Mouse (Mus musculus) neural tube, embryonic 11.5 days (tissue): ENCODE measurements around the gene Nlrp6. TPM values are rescaled to one million over a fixed set of nuclear protein-coding genes. Genes with fewer than 3 reads are reported as not detected.

Source experiments
- ATAC-seq: fragments of 200-750 bp; cut with Nextera tagmentation; 2 replicates; pipeline ENCODE4 v1.8.0; 2017; ENCODE audit warnings: moderate number of reproducible peaks, mild to moderate bottlenecking, moderate TSS enrichment, moderate library complexity; ENCODE audit not compliant: insufficient read depth, low FRiP score, low TSS enrichment
- DNase-seq: peaks from one replicate; pipeline ENCODE4 v3.0.0-alpha.2; 2015; ENCODE audit warnings: low spot score
- H3K27ac ChIP-seq: fragments of 300-500 bp; sonication (generic); 2 replicates; pipeline ENCODE4 v1.5.1; 2014; ENCODE audit warnings: low read depth, mild to moderate bottlenecking, low read length
- H3K27me3 ChIP-seq: fragments of 300-500 bp; sonication (generic); 2 replicates; pipeline ENCODE4 v1.6.1; 2014; ENCODE audit warnings: mild to moderate bottlenecking, low read length, mixed read lengths; ENCODE audit not compliant: control insufficient read depth, insufficient read depth
- H3K36me3 ChIP-seq: fragments of 300-500 bp; sonication (generic); 2 replicates; pipeline ENCODE4 v1.6.1; 2014; ENCODE audit warnings: mild to moderate bottlenecking, low read length, moderate library complexity, mixed read lengths; ENCODE audit not compliant: control insufficient read depth, insufficient read depth
- H3K4me1 ChIP-seq: fragments of 300-500 bp; sonication (generic); 2 replicates; pipeline ENCODE4 v1.6.1; 2014; ENCODE audit warnings: low read length, mixed read lengths; ENCODE audit not compliant: control insufficient read depth, insufficient read depth
- H3K4me2 ChIP-seq: fragments of 300-500 bp; sonication (generic); 2 replicates; pipeline ENCODE4 v1.6.1; 2014; ENCODE audit warnings: low read depth, mild to moderate bottlenecking, moderate library complexity
- H3K4me3 ChIP-seq: fragments of 300-500 bp; sonication (generic); 2 replicates; pipeline ENCODE4 v1.5.1; 2014; ENCODE audit warnings: low read depth, low read length
- H3K9ac ChIP-seq: fragments of 300-500 bp; sonication (generic); 2 replicates; pipeline ENCODE4 v1.6.1; 2014; ENCODE audit warnings: mild to moderate bottlenecking, low read length
- H3K9me3 ChIP-seq: fragments of 300-500 bp; sonication (generic); 2 replicates; pipeline ENCODE4 v1.6.1; 2016; ENCODE audit warnings: low read length; ENCODE audit not compliant: control insufficient read depth
- WGBS: fragments of 180-500 bp; shearing (Covaris S2); extraction: QIAGEN DNeasy Blood & Tissue Kit; methylation state at CpG from one replicate; pipeline ENCODE4 v1.1.7; 2014; 5-methylcytosine and 5-hydroxymethylcytosine counted together
- polyA plus RNA-seq: library from polyadenylated mRNA; unstranded; fragments of >200 nt; fragmentation: Nextera tagmentation; extraction: Ambion mirVana; gene quantifications from 2 replicates; pipeline ENCODE4 v1.2.1, GENCODE M21; 2014

Nlrp6 gene
- polyA plus RNA-seq, 1 experiment from 2014 or later, result 0.15 TPM

GRCm38 (mm10) chr7:140907131-140907530, 13.6 kb upstream of the Nlrp6 start:
- no peak overlapping the region for H3K4me2 ChIP-seq
- no peak for ATAC-seq
- no peaks in the 10 kb centered on the region for H3K36me3 ChIP-seq
- WGBS, result 87% methylated on average over 13 of the region's 13 CpGs
- no peak overlapping the region for H3K4me3 ChIP-seq
- no peak overlapping the region for H3K9ac ChIP-seq
- H3K27ac ChIP-seq, result no peak overlapping the region
- no peaks in the 10 kb centered on the region for H3K27me3 ChIP-seq
- H3K4me1 ChIP-seq, result no peaks in the 10 kb centered on the region
- no peaks in the 10 kb centered on the region for H3K9me3 ChIP-seq
- DNase-seq, result no peak

GRCm38 (mm10) chr7:140907697-140908096, 13.0 kb upstream of the Nlrp6 start:
- Histone ChIP-seq H3K9ac (no peak overlapping the region), H3K9me3 (no peaks in the 10 kb centered on the region), H3K4me3 (no peak overlapping the region), H3K4me2 (no peak overlapping the region), H3K36me3 (no peaks in the 10 kb centered on the region), H3K27ac (no peak overlapping the region), H3K27me3 (no peaks in the 10 kb centered on the region), H3K4me1 (no peaks in the 10 kb centered on the region)
- ATAC-seq, result no peak
- 85% methylated on average over 7 of the region's 7 CpGs for WGBS
- no peak for DNase-seq

GRCm38 (mm10) chr7:140908181-140908580, 12.5 kb upstream of the Nlrp6 start:
- no peaks in the 10 kb centered on the region for H3K27me3 ChIP-seq
- no peaks in the 10 kb centered on the region for H3K9me3 ChIP-seq
- H3K27ac ChIP-seq, result no peak overlapping the region
- ATAC-seq (0 out of 2 replicates have a peak, but pooled peaks have one; percentile 4), DNase-seq (no peak)
- no peak overlapping the region for H3K4me2 ChIP-seq
- 49% methylated on average over 7 of the region's 7 CpGs for WGBS
- H3K36me3 ChIP-seq, result no peaks in the 10 kb centered on the region
- H3K9ac ChIP-seq, result no peak overlapping the region
- H3K4me1 ChIP-seq, result no peaks in the 10 kb centered on the region
- H3K4me3 ChIP-seq, result no peak overlapping the region

GRCm38 (mm10) chr7:140908634-140909107, 12.0 kb upstream of the Nlrp6 start:
- H3K9me3 ChIP-seq, result no peaks in the 10 kb centered on the region
- no peak overlapping the region for H3K27ac ChIP-seq
- H3K4me1 ChIP-seq, result no peaks in the 10 kb centered on the region
- H3K27me3 ChIP-seq, result no peaks in the 10 kb centered on the region
- ATAC-seq (peak; percentile 58; the same call in 1 of the 2 replicates), DNase-seq (peak; percentile 83)
- WGBS, result 2% methylated on average over 19 of the region's 19 CpGs
- H3K4me3 ChIP-seq, result peak overlapping the region; percentile 25
- H3K4me2 ChIP-seq, result peak overlapping the region; percentile 70
- no peak overlapping the region for H3K9ac ChIP-seq
- H3K36me3 ChIP-seq, result no peaks in the 10 kb centered on the region

GRCm38 (mm10) chr7:140912293-140912692, 8.4 kb upstream of the Nlrp6 start:
- DNase-seq (no peak), ATAC-seq (no peak)
- no peak overlapping the region for H3K4me3 ChIP-seq
- no peak overlapping the region for H3K4me2 ChIP-seq
- H3K9me3 ChIP-seq, result no peaks in the 10 kb centered on the region
- no peak overlapping the region for H3K27ac ChIP-seq
- no peak overlapping the region for H3K9ac ChIP-seq
- WGBS, result 64% methylated on average over 3 of the region's 3 CpGs
- H3K4me1 ChIP-seq, result no peaks in the 10 kb centered on the region
- H3K36me3 ChIP-seq, result no peaks in the 10 kb centered on the region
- H3K27me3 ChIP-seq, result no peaks in the 10 kb centered on the region

- Histone ChIP-seq H3K36me3 (no peaks in the 10 kb centered on the region), H3K27me3 (no peaks in the 10 kb centered on the region), H3K4me2 (no peak overlapping the region), H3K4me3 (no peak overlapping the region), H3K9me3 (no peaks in the 10 kb centered on the region), H3K9ac (no peak overlapping the region), H3K4me1 (no peaks in the 10 kb centered on the region), H3K27ac (no peak overlapping the region)
- DNase-seq (no peak), ATAC-seq (no peak)
- 69% methylated on average over 5 of the region's 5 CpGs for WGBS
Measured at GRCm38 (mm10) chr7:140912846-140913482, 7.7 kb upstream of the Nlrp6 start.

- no peak overlapping the region for H3K9ac ChIP-seq
- WGBS, result 88% methylated on average over 8 of the region's 8 CpGs
- no peak overlapping the region for H3K27ac ChIP-seq
- H3K27me3 ChIP-seq, result 0 out of 2 replicates have a peak, but pooled peaks cover 2% of the 10 kb centered on the region
- DNase-seq (no peak), ATAC-seq (no peak)
- H3K9me3 ChIP-seq, result no peaks in the 10 kb centered on the region
- no peaks in the 10 kb centered on the region for H3K36me3 ChIP-seq
- no peaks in the 10 kb centered on the region for H3K4me1 ChIP-seq
- no peak overlapping the region for H3K4me2 ChIP-seq
- H3K4me3 ChIP-seq, result no peak overlapping the region
Measured at GRCm38 (mm10) chr7:140914031-140914690, 6.5 kb upstream of the Nlrp6 start.

GRCm38 (mm10) chr7:140919911-140920310, 791 bp upstream of the Nlrp6 start:
- Histone ChIP-seq H3K27ac (no peak overlapping the region), H3K27me3 (peaks cover 44% of the 10 kb centered on the region), H3K9ac (no peak overlapping the region), H3K4me2 (no peak overlapping the region), H3K4me1 (peaks cover 9% of the 10 kb centered on the region), H3K4me3 (no peak overlapping the region), H3K36me3 (no peaks in the 10 kb centered on the region), H3K9me3 (no peaks in the 10 kb centered on the region)
- DNase-seq (no peak), ATAC-seq (no peak)
- WGBS, result 84% methylated on average over 4 of the region's 4 CpGs
